Mouse (Mus musculus) brown adipose tissue, adult 24 weeks (tissue): Measurements from ENCODE around the gene Max. TPM values are rescaled to one million over a fixed set of nuclear protein-coding genes. Genes with fewer than 3 reads are reported as not detected.

Experiments
- H3K27ac ChIP-seq: fragments of 200-500 bp; replicated peaks from 2 replicates; pipeline ENCODE4 v1.5.1; 2012; ENCODE audit warnings: low read depth, mild to moderate bottlenecking, low read length
- H3K4me1 ChIP-seq: fragments of 200-500 bp; 2 replicates; pipeline ENCODE4 v1.6.1; 2012; ENCODE audit warnings: low read length, mixed read lengths; ENCODE audit not compliant: control insufficient read depth, insufficient read depth, insufficient read length
- H3K4me3 ChIP-seq: fragments of 200-500 bp; 2 replicates; pipeline ENCODE4 v1.5.1; 2012; ENCODE audit warnings: low read depth, mild to moderate bottlenecking, low read length, moderate library complexity; ENCODE audit not compliant: insufficient read depth
- polyA plus RNA-seq: library from polyadenylated mRNA; stranded (reverse); fragments of >200 nt; gene quantifications from 2 replicates; pipeline ENCODE4 v1.2.4, GENCODE M21; 2012; ENCODE audit not compliant: missing spikeins, insufficient read depth, insufficient read length

Max gene
- polyA plus RNA-seq, 1 experiment, result 44.6 TPM

- Histone ChIP-seq H3K4me3 (no peak overlapping the region), H3K27ac (0 out of 2 replicates have a peak overlapping the region, but pooled peaks have one; percentile 45), H3K4me1 (peaks cover 2% of the 10 kb centered on the region; the same call in 1 of the 2 replicates)
Measured at GRCm38 (mm10) chr12:76942476-76942875, 19.5 kb downstream of the Max start.

GRCm38 (mm10) chr12:76941524-76941923 is 20.5 kb downstream of the Max start:
- Histone ChIP-seq H3K27ac (no peak overlapping the region), H3K4me3 (no peak overlapping the region), H3K4me1 (peaks cover 2% of the 10 kb centered on the region; the same call in 1 of the 2 replicates)

GRCm38 (mm10) chr12:76938013-76938412 is 24.0 kb downstream of the Max start:
- H3K4me1 ChIP-seq, result peaks cover 4% of the 10 kb centered on the region
- no peak overlapping the region for H3K27ac ChIP-seq
- H3K4me3 ChIP-seq, result no peak overlapping the region

- H3K4me1 ChIP-seq, result peaks cover 9% of the 10 kb centered on the region
- no peak overlapping the region for H3K4me3 ChIP-seq
- no peak overlapping the region for H3K27ac ChIP-seq
Measured at GRCm38 (mm10) chr12:76936211-76936610, 25.8 kb downstream of the Max start.

GRCm38 (mm10) chr12:76934438-76934837 is 27.6 kb downstream of the Max start:
- no peak overlapping the region for H3K4me3 ChIP-seq
- peaks cover 9% of the 10 kb centered on the region for H3K4me1 ChIP-seq
- no peak overlapping the region for H3K27ac ChIP-seq

GRCm38 (mm10) chr12:76932688-76933060 is 29.3 kb downstream of the Max start:
- Histone ChIP-seq H3K27ac (peak overlapping the region; percentile 94), H3K4me1 (peaks cover 10% of the 10 kb centered on the region), H3K4me3 (no peak overlapping the region)

GRCm38 (mm10) chr12:76931739-76932687 is 30.0 kb downstream of the Max start:
- peak overlapping the region; percentile 94 for H3K27ac ChIP-seq

GRCm38 (mm10) chr12:76930177-76930576 is 31.8 kb downstream of the Max start:
- Histone ChIP-seq H3K27ac (peak overlapping the region; percentile 46), H3K4me3 (no peak overlapping the region)

More at GRCm38 (mm10) chr12:76931739-76932687, 30.0 kb downstream of the Max start:
- Histone ChIP-seq H3K4me1 (peaks cover 16% of the 10 kb centered on the region), H3K4me3 (no peak overlapping the region)

GRCm38 (mm10) chr12:76927539-76927938 is 34.5 kb downstream of the Max start:
- no peak overlapping the region for H3K4me3 ChIP-seq
- H3K4me1 ChIP-seq, result peaks cover 23% of the 10 kb centered on the region
- no peak overlapping the region for H3K27ac ChIP-seq

More at GRCm38 (mm10) chr12:76930177-76930576, 31.8 kb downstream of the Max start:
- H3K4me1 ChIP-seq, result peaks cover 23% of the 10 kb centered on the region

- Histone ChIP-seq H3K4me1 (peaks cover 19% of the 10 kb centered on the region), H3K4me3 (no peak overlapping the region), H3K27ac (no peak overlapping the region)
Measured at GRCm38 (mm10) chr12:76927012-76927411, 35.0 kb downstream of the Max start.

- Histone ChIP-seq H3K4me3 (no peak overlapping the region), H3K27ac (0 out of 2 replicates have a peak overlapping the region, but pooled peaks have one; percentile 5), H3K4me1 (peaks cover 19% of the 10 kb centered on the region)
Measured at GRCm38 (mm10) chr12:76926338-76926945, 35.6 kb downstream of the Max start.

- no peak overlapping the region for H3K27ac ChIP-seq
- H3K4me3 ChIP-seq, result no peak overlapping the region
- peaks cover 19% of the 10 kb centered on the region for H3K4me1 ChIP-seq
Measured at GRCm38 (mm10) chr12:76924904-76925604, 36.9 kb downstream of the Max start.

- H3K27ac ChIP-seq, result peak overlapping the region; percentile 87
- peaks cover 19% of the 10 kb centered on the region for H3K4me1 ChIP-seq
- H3K4me3 ChIP-seq, result no peak overlapping the region
Measured at GRCm38 (mm10) chr12:76923118-76923517, 38.9 kb downstream of the Max start.

GRCm38 (mm10) chr12:76920990-76921389 is 41.0 kb downstream of the Max start:
- Histone ChIP-seq H3K27ac (no peak overlapping the region), H3K4me1 (peaks cover 6% of the 10 kb centered on the region; the same call in 1 of the 2 replicates)

GRCm38 (mm10) chr12:76920398-76920797 is 41.6 kb downstream of the Max start:
- H3K4me1 ChIP-seq, result peaks cover 6% of the 10 kb centered on the region; the same call in 1 of the 2 replicates
- no peak overlapping the region for H3K4me3 ChIP-seq
- H3K27ac ChIP-seq, result no peak overlapping the region

More at GRCm38 (mm10) chr12:76920990-76921389, 41.0 kb downstream of the Max start:
- H3K4me3 ChIP-seq, result no peak overlapping the region
